Mouse (Mus musculus) heart, embryonic 11.5 days (tissue): ENCODE data around the gene Sele. TPM values are rescaled to one million over a fixed set of nuclear protein-coding genes. Genes with fewer than 3 reads are reported as not detected.

ENCODE experiments used
- ATAC-seq: fragments of 200-750 bp; cut with Nextera tagmentation; replicated peaks from 2 replicates; pipeline ENCODE4 v1.8.0; 2017; ENCODE audit warnings: moderate library complexity; ENCODE audit not compliant: insufficient number of reproducible peaks, low FRiP score, low TSS enrichment
- H3K27ac ChIP-seq: fragments of 300-500 bp; sonication (generic); 2 replicates; pipeline ENCODE4 v1.5.1; 2014; ENCODE audit warnings: mild to moderate bottlenecking, low read depth, low read length
- H3K27me3 ChIP-seq: fragments of 300-500 bp; sonication (generic); 2 replicates; pipeline ENCODE4 v1.6.1; 2014; ENCODE audit warnings: mild to moderate bottlenecking, low read length, mixed read lengths; ENCODE audit not compliant: control insufficient read depth, insufficient read depth
- H3K36me3 ChIP-seq: fragments of 300-500 bp; sonication (generic); 2 replicates; pipeline ENCODE4 v1.6.1; 2014; ENCODE audit warnings: mild to moderate bottlenecking, low read length, moderate library complexity, mixed read lengths; ENCODE audit not compliant: control insufficient read depth, insufficient read depth
- H3K4me1 ChIP-seq: fragments of 300-500 bp; sonication (generic); 2 replicates; pipeline ENCODE4 v1.6.1; 2014; ENCODE audit warnings: low read length; ENCODE audit not compliant: control insufficient read depth, insufficient read depth
- H3K4me2 ChIP-seq: fragments of 300-500 bp; sonication (generic); 2 replicates; pipeline ENCODE4 v1.6.1; 2014; ENCODE audit warnings: mild to moderate bottlenecking, moderate library complexity
- H3K4me3 ChIP-seq: fragments of 300-500 bp; sonication (generic); 2 replicates; pipeline ENCODE4 v1.5.1; 2014; ENCODE audit warnings: low read depth, low read length
- H3K9ac ChIP-seq: fragments of 300-500 bp; sonication (generic); 2 replicates; pipeline ENCODE4 v1.6.1; 2014; ENCODE audit warnings: mild to moderate bottlenecking, low read depth, low read length, moderate library complexity
- H3K9me3 ChIP-seq: fragments of 300-500 bp; sonication (generic); replicated peaks from 2 replicates; pipeline ENCODE4 v1.6.1; 2016; ENCODE audit warnings: low read length; ENCODE audit not compliant: control insufficient read depth
- WGBS: fragments of 180-500 bp; shearing (Covaris S2); extraction: QIAGEN DNeasy Blood & Tissue Kit; methylation state at CpG from one replicate; pipeline ENCODE4 v1.1.7; 2014; ENCODE audit not compliant: insufficient replicate concordance; 5-methylcytosine and 5-hydroxymethylcytosine counted together
- polyA plus RNA-seq: library from polyadenylated mRNA; unstranded; fragments of >200 nt; fragmentation: Nextera tagmentation; extraction: Ambion mirVana; gene quantifications from 2 replicates; pipeline ENCODE4 v1.2.1, GENCODE M21; 2014

The Sele gene
- polyA plus RNA-seq, 1 experiment from 2014 or later, result 0.09 TPM

GRCm38 (mm10) chr1:164075416-164075815 is 27.4 kb downstream of the Sele start:
- ATAC-seq, result no peak
- H3K4me1 ChIP-seq, result no peaks in the 10 kb centered on the region

DNA sequence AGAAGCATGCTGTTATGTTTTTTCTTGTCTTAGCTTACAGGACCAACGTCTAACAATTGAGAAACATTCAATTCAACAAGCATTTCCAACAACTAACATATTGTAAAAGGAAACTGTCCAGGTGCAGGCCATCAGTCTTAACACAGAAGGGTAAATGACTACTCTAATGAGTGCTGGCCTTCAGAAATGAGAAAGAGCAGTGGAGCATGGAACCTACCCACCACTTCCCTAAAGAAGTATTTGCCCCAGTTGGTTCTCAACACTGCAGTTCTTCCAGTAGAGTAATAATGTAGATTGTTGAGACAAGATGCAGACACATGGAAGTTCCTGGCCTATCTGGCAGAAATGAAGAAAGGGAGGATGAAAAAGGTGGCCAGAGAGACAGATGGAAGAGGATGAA is 28.4 kb downstream of the Sele start:
- H3K9ac ChIP-seq, result no peak overlapping the region
- no peak overlapping the region for H3K4me3 ChIP-seq

More at GRCm38 (mm10) chr1:164075416-164075815, 27.4 kb downstream of the Sele start:
- Histone ChIP-seq H3K4me3 (no peak overlapping the region), H3K27me3 (no peaks in the 10 kb centered on the region), H3K27ac (no peak overlapping the region), H3K9ac (no peak overlapping the region), H3K4me2 (no peak overlapping the region), H3K9me3 (no peaks in the 10 kb centered on the region), H3K36me3 (no peaks in the 10 kb centered on the region)
- 91% methylated on average over 1 of the region's 1 CpGs for WGBS

GRCm38 (mm10) chr1:164077031-164077430 is 29.0 kb downstream of the Sele start:
- Histone ChIP-seq H3K4me2 (no peak overlapping the region), H3K9ac (no peak overlapping the region), H3K4me1 (no peaks in the 10 kb centered on the region), H3K4me3 (no peak overlapping the region), H3K27me3 (no peaks in the 10 kb centered on the region), H3K9me3 (no peaks in the 10 kb centered on the region), H3K36me3 (no peaks in the 10 kb centered on the region), H3K27ac (no peak overlapping the region)
- no peak for ATAC-seq
- WGBS, result 79% methylated on average over 3 of the region's 3 CpGs

More for the DNA sequence above, 28.4 kb downstream of the Sele start:
- 59% methylated on average over 1 of the region's 1 CpGs for WGBS
- Histone ChIP-seq H3K36me3 (no peaks in the 10 kb centered on the region), H3K9me3 (no peaks in the 10 kb centered on the region), H3K27me3 (no peaks in the 10 kb centered on the region), H3K4me1 (no peaks in the 10 kb centered on the region), H3K27ac (no peak overlapping the region), H3K4me2 (no peak overlapping the region)
- ATAC-seq, result no peak

DNA sequence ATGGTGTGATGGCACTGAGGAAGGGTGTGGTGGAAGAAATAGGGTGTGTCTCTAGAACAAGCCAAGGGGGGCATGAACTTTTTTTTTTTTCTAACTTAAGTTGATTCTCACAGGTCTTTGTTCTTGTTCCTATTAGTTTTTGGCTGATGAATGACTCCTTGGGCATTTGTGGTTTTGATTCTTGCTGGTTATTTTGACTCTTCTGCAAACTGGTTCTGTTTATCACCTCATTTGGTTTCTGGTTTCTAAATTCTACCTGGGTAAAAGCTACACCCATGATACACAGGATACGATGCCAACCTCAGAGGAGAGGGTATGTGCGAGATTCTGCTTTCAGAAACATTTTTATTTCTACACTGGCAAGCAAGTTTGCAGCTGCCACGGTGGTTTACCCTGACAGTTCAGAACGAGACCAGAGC is 30.3 kb downstream of the Sele start:
- WGBS, result 79% methylated on average over 4 of the region's 4 CpGs

GRCm38 (mm10) chr1:164079091-164079490 is 31.1 kb downstream of the Sele start:
- Histone ChIP-seq H3K4me2 (no peak overlapping the region), H3K4me1 (no peaks in the 10 kb centered on the region), H3K4me3 (no peak overlapping the region), H3K27me3 (no peaks in the 10 kb centered on the region), H3K9ac (no peak overlapping the region), H3K9me3 (no peaks in the 10 kb centered on the region), H3K27ac (no peak overlapping the region), H3K36me3 (no peaks in the 10 kb centered on the region)
- no peak for ATAC-seq
- 77% methylated on average over 11 of the region's 11 CpGs for WGBS

More for the DNA sequence above, 30.3 kb downstream of the Sele start:
- H3K4me3 ChIP-seq, result no peak overlapping the region
- no peak for ATAC-seq
- no peaks in the 10 kb centered on the region for H3K4me1 ChIP-seq
- H3K9ac ChIP-seq, result no peak overlapping the region
- no peaks in the 10 kb centered on the region for H3K9me3 ChIP-seq
- H3K27me3 ChIP-seq, result no peaks in the 10 kb centered on the region
- H3K36me3 ChIP-seq, result no peaks in the 10 kb centered on the region
- H3K27ac ChIP-seq, result no peak overlapping the region
- H3K4me2 ChIP-seq, result no peak overlapping the region

DNA sequence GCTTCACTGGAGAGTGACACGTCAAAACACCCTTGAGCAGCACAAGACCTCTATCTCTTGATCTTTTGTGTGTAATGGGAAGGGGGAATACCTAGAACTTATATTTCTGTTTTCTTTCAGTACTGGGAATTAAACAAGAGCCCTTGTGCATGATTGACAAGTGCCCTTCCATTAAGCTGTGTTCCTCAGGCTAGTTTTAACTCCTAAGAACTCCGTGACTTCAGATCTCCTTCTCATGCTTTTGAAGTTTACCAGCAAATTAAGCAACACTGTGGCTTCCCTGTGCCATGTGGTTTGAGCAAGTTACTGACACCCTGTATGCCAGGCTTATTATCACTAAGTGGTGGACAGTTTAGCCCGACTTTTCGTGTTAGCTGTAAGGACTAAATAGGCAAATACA is 35.0 kb downstream of the Sele start:
- no peak overlapping the region for H3K9ac ChIP-seq
- no peaks in the 10 kb centered on the region for H3K4me1 ChIP-seq
- H3K27me3 ChIP-seq, result no peaks in the 10 kb centered on the region
- H3K36me3 ChIP-seq, result no peaks in the 10 kb centered on the region
- H3K27ac ChIP-seq, result no peak overlapping the region
- H3K9me3 ChIP-seq, result no peaks in the 10 kb centered on the region
- no peak overlapping the region for H3K4me2 ChIP-seq
- ATAC-seq, result no peak
- no peak overlapping the region for H3K4me3 ChIP-seq
- WGBS, result 76% methylated on average over 4 of the region's 4 CpGs

- Histone ChIP-seq H3K9me3 (no peaks in the 10 kb centered on the region), H3K4me2 (no peak overlapping the region), H3K27me3 (no peaks in the 10 kb centered on the region), H3K27ac (no peak overlapping the region), H3K9ac (no peak overlapping the region), H3K4me3 (no peak overlapping the region), H3K36me3 (no peaks in the 10 kb centered on the region), H3K4me1 (no peaks in the 10 kb centered on the region)
- 68% methylated on average over 3 of the region's 3 CpGs for WGBS
- ATAC-seq, result no peak
These were observed 38.8 kb downstream of the Sele start for GRCm38 (mm10) chr1:164086797-164087196.

DNA sequence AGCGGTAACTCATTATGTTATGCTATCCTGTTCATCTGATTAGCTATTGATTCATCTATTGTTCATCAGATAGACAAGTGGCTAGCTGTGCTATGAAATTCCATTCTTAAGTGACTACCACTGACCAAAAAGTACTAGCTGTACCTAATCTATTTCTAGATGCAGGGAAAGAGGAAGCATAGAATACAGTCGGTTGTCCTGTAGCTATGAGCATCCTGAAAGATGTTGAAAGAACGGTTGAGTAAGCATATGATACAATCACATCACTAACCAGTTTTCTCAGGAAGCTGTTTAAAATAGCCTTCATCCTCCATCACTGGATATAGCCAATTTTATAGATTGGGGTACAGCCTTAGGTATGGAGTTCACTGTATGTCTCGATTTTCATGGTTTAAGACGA is 39.8 kb downstream of the Sele start:
- H3K4me2 ChIP-seq, result no peak overlapping the region
- no peaks in the 10 kb centered on the region for H3K9me3 ChIP-seq
- H3K9ac ChIP-seq, result no peak overlapping the region
- no peaks in the 10 kb centered on the region for H3K36me3 ChIP-seq
- H3K27ac ChIP-seq, result no peak overlapping the region
- 81% methylated on average over 5 of the region's 5 CpGs for WGBS
- no peaks in the 10 kb centered on the region for H3K4me1 ChIP-seq
- no peaks in the 10 kb centered on the region for H3K27me3 ChIP-seq
- ATAC-seq, result no peak
- H3K4me3 ChIP-seq, result no peak overlapping the region

GRCm38 (mm10) chr1:164096780-164097179 is 48.7 kb downstream of the Sele start:
- Histone ChIP-seq H3K4me2 (no peak overlapping the region), H3K4me1 (no peaks in the 10 kb centered on the region), H3K36me3 (no peaks in the 10 kb centered on the region), H3K27ac (no peak overlapping the region), H3K4me3 (no peak overlapping the region), H3K9ac (no peak overlapping the region), H3K27me3 (no peaks in the 10 kb centered on the region), H3K9me3 (no peaks in the 10 kb centered on the region)
- ATAC-seq, result no peak
- WGBS, result 38% methylated on average over 6 of the region's 6 CpGs
